In the genomic region with DNA sequence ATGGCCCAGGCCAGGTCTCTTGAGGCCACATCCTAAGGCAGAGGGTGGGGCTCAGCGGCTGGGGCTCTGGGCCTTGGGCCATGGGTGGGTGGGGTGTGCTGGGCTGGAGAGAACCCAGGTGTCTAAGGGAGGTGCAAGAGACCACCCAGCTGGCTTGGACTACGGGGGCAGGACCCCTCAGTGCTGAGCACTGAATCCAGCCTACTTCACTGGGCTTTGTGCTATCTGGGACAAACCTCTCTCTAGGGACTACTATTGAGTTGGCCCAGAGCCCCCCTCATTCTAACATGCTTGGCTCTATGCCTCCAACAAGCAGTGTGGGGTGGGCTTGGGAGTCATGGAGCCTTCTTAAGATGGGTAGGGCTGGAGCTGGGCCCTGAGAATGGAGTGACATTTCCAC, we compare ENCODE assay signal across 13 mouse cellular contexts. TPM values are rescaled to one million over a fixed set of nuclear protein-coding genes. Genes with fewer than 3 reads are reported as not detected.
DNase-seq lines count a peak whose midpoint lies in the region; ATAC-seq and TF ChIP-seq lines count a peak whose summit lies in the region.
"Had no signal": no experiment of that assay in that cellular context is flagged by ENCODE, and none has a peak within 500 bp of the region (broad histone marks: within the 10 kb centered on the region; RNA-seq: fewer than 3 reads in every experiment).

No protein-coding gene starts in this region.

- peak; percentile 95 for DNase-seq in heart, adult 11 months
- DNase-seq in heart, postnatal 25 days (ENCODE audit: low spot score): no peak
- no peak for DNase-seq in lung, postnatal 0 days (ENCODE audit: low spot score)
- DNase-seq in lung, adult 18-20 months: no peak
- peak; percentile 53 for DNase-seq in heart, postnatal 4 days
- no peak for DNase-seq in layer of hippocampus, postnatal 25 days (ENCODE audit: extremely low spot score in 1 of 2, low spot score in 1 of 2)
- no peak for DNase-seq in urinary bladder, postnatal 36 days (ENCODE audit: low spot score in 2 of 2)
- DNase-seq: cerebellum, postnatal 14 days had no signal

- H3K9ac ChIP-seq in lung, postnatal 0 days (replicated peaks; ENCODE audit: low read depth): no peak overlapping the region
- peak overlapping the region; percentile 48 for H3K9ac ChIP-seq in stomach, embryonic 14.5 days (replicated peaks; ENCODE audit: low read depth, low read length)
- H3K9ac ChIP-seq: midbrain, embryonic 12.5 days had no signal

- H3K4me1 ChIP-seq in lung, postnatal 0 days (ENCODE audit: insufficient read depth, low read depth, low read length): peaks cover 8% of the 10 kb centered on the region; the same call in 1 of the 2 replicates
- H3K4me1 ChIP-seq in stomach, embryonic 14.5 days (ENCODE audit: control insufficient read depth, insufficient read depth, low read length): peaks cover 30% of the 10 kb centered on the region

- peaks cover 48% of the 10 kb centered on the region for H3K36me3 ChIP-seq in lung, postnatal 0 days (ENCODE audit: insufficient read depth, low read length)
- H3K36me3 ChIP-seq in stomach, embryonic 14.5 days (ENCODE audit: control insufficient read depth, insufficient read depth, low read length): peaks cover 48% of the 10 kb centered on the region
- H3K36me3 ChIP-seq: midbrain, embryonic 12.5 days had no signal

- H3K4me2 ChIP-seq in lung, postnatal 0 days (replicated peaks; ENCODE audit: low read depth, low read length): peak overlapping the region; percentile 52
- H3K4me2 ChIP-seq in stomach, embryonic 14.5 days (replicated peaks; ENCODE audit: low read depth, low read length): peak overlapping the region; percentile 63
- H3K4me2 ChIP-seq: midbrain, embryonic 12.5 days had no signal

- intact Hi-C loops in heart, postnatal 25 days (cut with DNase I): no loop called here

- 0 out of 2 replicates have a peak overlapping the region, but pooled peaks have one; percentile 90 for H3K27ac ChIP-seq in lung, postnatal 0 days (ENCODE audit: low read length)
- peak overlapping the region; percentile 99; the same call in 1 of the 2 replicates for H3K27ac ChIP-seq in stomach, embryonic 14.5 days (ENCODE audit: low read length)
- H3K27ac ChIP-seq: left cerebral cortex, adult 2 months; midbrain, embryonic 12.5 days had no signal

- no peaks in the 10 kb centered on the region for H3K27me3 ChIP-seq in lung, postnatal 0 days (replicated peaks; ENCODE audit: insufficient read depth, low read length)
- no peaks in the 10 kb centered on the region for H3K27me3 ChIP-seq in stomach, embryonic 14.5 days (ENCODE audit: control insufficient read depth, insufficient read depth, low read length)
- H3K27me3 ChIP-seq: midbrain, embryonic 12.5 days had no signal

- TF ChIP-seq CTCF in lung, postnatal 0 days (IDR thresholded peaks at IDR 0.05): no peak

- no peak for TF ChIP-seq EP300 in lung, postnatal 0 days (IDR thresholded peaks at IDR 0.05)

- peak overlapping the region; percentile 29 for H3K4me3 ChIP-seq in lung, postnatal 0 days (ENCODE audit: low read depth, low read length)
- peak overlapping the region; percentile 41 for H3K4me3 ChIP-seq in stomach, embryonic 14.5 days (ENCODE audit: low read depth, low read length)
- H3K4me3 ChIP-seq: left cerebral cortex, adult 2 months; midbrain, embryonic 12.5 days had no signal

- 55% methylated on average over 2 of the region's 2 CpGs for WGBS in lung, postnatal 0 days
- WGBS in stomach, embryonic 14.5 days: 47% methylated on average over 2 of the region's 2 CpGs

- no peaks in the 10 kb centered on the region for H3K9me3 ChIP-seq in lung, postnatal 0 days (ENCODE audit: low read length)
- no peaks in the 10 kb centered on the region for H3K9me3 ChIP-seq in stomach, embryonic 14.5 days (ENCODE audit: control insufficient read depth, low read depth, low read length)
- H3K9me3 ChIP-seq: midbrain, embryonic 12.5 days had no signal

- no peak for ATAC-seq in lung, postnatal 0 days
- ATAC-seq in stomach, embryonic 14.5 days (ENCODE audit: insufficient number of reproducible peaks, insufficient read depth, low FRiP score, low read depth): no peak

RNA-seq across cellular contexts. Expression of gene Gm45837, which starts 15.2 kb away (rescaled TPM):
- total RNA-seq in heart, postnatal 25 days (2021): not detected
- polyA plus RNA-seq in lung, postnatal 0 days (2015; fragmentation: Nextera tagmentation; extraction: Ambion mirVana): 4.0 and 4.2 TPM in 2 replicates
- 1 to 10 TPM in 1 of 2 experiments, not detected in 1; 7.4 TPM for total RNA-seq in heart, postnatal 4 days (2021)
- polyA plus RNA-seq in stomach, embryonic 14.5 days (2014; fragmentation: Nextera tagmentation; extraction: Ambion mirVana): 0.31 and 8.0 TPM in 2 replicates
- not detected for total RNA-seq in layer of hippocampus, postnatal 25 days (2021)
- total RNA-seq: heart, postnatal 36 days had no signal
- polyA plus RNA-seq: forebrain, embryonic 11.5 days; midbrain, embryonic 12.5 days had no signal

RNA-seq across cellular contexts. Expression of gene Pde2a, which starts 26.0 kb away (rescaled TPM):
- 10 to 100 TPM; 63.6 to 65.9 TPM for total RNA-seq in heart, postnatal 25 days (2021)
- 3.2 and 4.3 TPM in 2 replicates for polyA plus RNA-seq in lung, postnatal 0 days (2015; fragmentation: Nextera tagmentation; extraction: Ambion mirVana)
- 10 to 100 TPM; 42.4 to 42.8 TPM for total RNA-seq in heart, postnatal 4 days (2021)
- 8.9 and 20.7 TPM in 2 replicates for polyA plus RNA-seq in stomach, embryonic 14.5 days (2014; fragmentation: Nextera tagmentation; extraction: Ambion mirVana)
- 100 to 1,000 TPM; 295 to 297 TPM for total RNA-seq in layer of hippocampus, postnatal 25 days (2021)

RNA-seq across cellular contexts. Expression of gene Arap1, which starts 47.6 kb away (rescaled TPM):
- 10 to 100 TPM; 31.6 to 35.9 TPM for total RNA-seq in heart, postnatal 25 days (2021)
- polyA plus RNA-seq in lung, postnatal 0 days (2015; fragmentation: Nextera tagmentation; extraction: Ambion mirVana): 105 and 110 TPM in 2 replicates
- total RNA-seq in heart, postnatal 4 days (2021): 10 to 100 TPM; 44.5 to 44.8 TPM
- polyA plus RNA-seq in stomach, embryonic 14.5 days (2014; fragmentation: Nextera tagmentation; extraction: Ambion mirVana): 119 and 131 TPM in 2 replicates
- total RNA-seq in layer of hippocampus, postnatal 25 days (2021): 10 to 100 TPM; 13.9 to 24.2 TPM

Comparison
In these comparisons a context has a peak if more than half of its experiments do, and no peak if none do; other contexts are left out.
1. DNase-seq: peak in heart, adult 11 months (single experiment) and heart, postnatal 4 days (single experiment); none in heart, postnatal 25 days (single experiment), lung, postnatal 0 days (single experiment), lung, adult 18-20 months (0 of 2), layer of hippocampus, postnatal 25 days (0 of 2) and urinary bladder, postnatal 36 days (0 of 2).
2. RNA of gene Pde2a, which starts 26.0 kb away (total RNA-seq): 295 to 297 TPM in layer of hippocampus, postnatal 25 days; 63.6 to 65.9 TPM in heart, postnatal 25 days and 42.4 to 42.8 TPM in heart, postnatal 4 days; every median in the first group is over 4 times any median in the second.